Mouse (Mus musculus) intestine, embryonic 15.5 days (tissue): Measurements from ENCODE around the gene Eno4. TPM values are rescaled to one million over a fixed set of nuclear protein-coding genes. Genes with fewer than 3 reads are reported as not detected.
"Not testable (repeated sequence)": the region's sequence is repeated elsewhere in the genome, so short reads cannot be mapped to it uniquely, and the experiment has no call there.

Source experiments
- ATAC-seq: fragments of 200-750 bp; cut with Nextera tagmentation; 2 replicates; pipeline ENCODE4 v1.8.0; 2017; ENCODE audit warnings: moderate TSS enrichment, moderate library complexity
- H3K27ac ChIP-seq: fragments of 300-500 bp; sonication (generic); 2 replicates; pipeline ENCODE4 v1.5.1; 2015; ENCODE audit warnings: mild to moderate bottlenecking, inconsistent platforms
- H3K27me3 ChIP-seq: fragments of 300-500 bp; sonication (generic); replicated peaks from 2 replicates; pipeline ENCODE4 v1.6.1; 2015; ENCODE audit warnings: inconsistent platforms
- H3K36me3 ChIP-seq: fragments of 300-500 bp; sonication (generic); 2 replicates; pipeline ENCODE4 v1.6.1; 2015; ENCODE audit warnings: inconsistent platforms
- H3K4me1 ChIP-seq: fragments of 300-500 bp; sonication (generic); replicated peaks from 2 replicates; pipeline ENCODE4 v1.6.1; 2015; ENCODE audit warnings: inconsistent platforms
- H3K4me2 ChIP-seq: fragments of 300-500 bp; sonication (generic); replicated peaks from 2 replicates; pipeline ENCODE4 v1.6.1; 2015; ENCODE audit warnings: mild to moderate bottlenecking, inconsistent platforms
- H3K4me3 ChIP-seq: fragments of 300-500 bp; sonication (generic); replicated peaks from 2 replicates; pipeline ENCODE4 v1.5.1; 2015; ENCODE audit warnings: inconsistent platforms
- H3K9ac ChIP-seq: fragments of 300-500 bp; sonication (generic); 2 replicates; pipeline ENCODE4 v1.6.1; 2015; ENCODE audit warnings: inconsistent platforms
- H3K9me3 ChIP-seq: fragments of 300-500 bp; sonication (generic); 2 replicates; pipeline ENCODE4 v1.6.1; 2016; ENCODE audit warnings: inconsistent platforms
- WGBS: fragments of 180-500 bp; shearing (Covaris S2); methylation state at CpG from one replicate; pipeline ENCODE4 v1.1.7; 2015; 5-methylcytosine and 5-hydroxymethylcytosine counted together
- polyA plus RNA-seq: library from polyadenylated mRNA; unstranded; fragments of >200 nt; fragmentation: Nextera tagmentation; extraction: Ambion mirVana; gene quantifications from 2 replicates; pipeline ENCODE4 v1.2.1, GENCODE M21; 2015

Gene Eno4
- 0.24 and 0.40 TPM in 2 replicates for polyA plus RNA-seq

DNA sequence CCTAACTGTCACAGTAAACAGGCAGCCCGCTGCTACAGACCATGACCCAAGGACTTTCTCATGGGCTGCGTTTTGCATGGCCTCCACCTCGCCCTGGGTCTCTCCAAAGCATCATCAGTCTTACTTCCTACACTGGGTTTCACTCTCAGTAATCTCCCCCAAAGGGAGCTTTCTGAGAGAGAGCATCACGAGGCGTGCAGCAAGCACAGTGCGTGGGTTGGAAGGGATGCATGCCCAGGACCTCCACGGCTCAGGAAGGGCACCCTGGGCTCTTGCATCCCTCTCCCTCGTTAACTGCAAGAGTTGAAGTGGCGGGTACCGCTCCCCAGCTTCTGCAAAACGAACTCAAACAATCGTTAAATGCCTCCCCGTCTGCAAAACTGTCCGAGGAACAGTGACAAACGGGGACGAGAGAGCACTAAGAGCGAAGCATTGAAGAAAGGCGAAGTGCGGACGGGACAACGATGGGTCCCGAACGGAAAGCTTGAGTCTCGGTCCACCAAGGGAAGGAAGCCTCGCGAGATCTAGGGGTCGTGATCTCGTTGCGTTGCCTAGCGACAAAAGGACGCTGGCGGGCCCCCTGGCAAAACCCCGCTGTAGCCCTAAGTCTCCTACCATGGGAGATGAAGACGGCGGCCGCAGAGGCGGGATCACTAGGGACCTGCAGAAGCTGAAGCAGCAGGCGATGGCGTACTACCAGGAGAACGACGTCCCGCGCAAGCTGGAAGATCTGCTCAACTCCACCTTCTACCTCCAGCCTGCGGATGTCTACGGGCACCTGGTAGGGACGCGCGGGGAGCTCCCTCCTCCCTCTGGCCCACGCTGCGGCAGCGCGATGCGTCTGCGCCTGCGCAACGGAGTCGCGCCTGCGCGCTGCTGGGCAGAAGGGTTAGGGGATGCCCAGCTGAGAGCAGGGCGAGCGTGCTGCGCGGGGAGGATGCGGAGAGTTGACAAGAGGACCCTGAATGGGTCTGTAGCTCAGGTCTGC, at the start of gene Eno4, which contains the start of gene Hspa12a:
Gene Eno4, plus strand, starts transcription at position 585 of the 988 bp plus-strand sequence.
Gene Hspa12a, minus strand, starts transcription at position 814 of the 988 bp plus-strand sequence.
- H3K27me3 ChIP-seq: no peaks in the 10 kb centered on the region
- peak within 1 kb of the TSS; percentile 89 for H3K4me2 ChIP-seq
- peak within 1 kb of the TSS; percentile 65; the same call in 1 of the 2 replicates for H3K27ac ChIP-seq
- ATAC-seq: peak; percentile 98
- peak within 1 kb of the TSS; percentile 73 for H3K4me3 ChIP-seq
- peaks cover 7% of the 10 kb centered on the region; the same call in 1 of the 2 replicates for H3K4me1 ChIP-seq
- no peaks in the 10 kb centered on the region for H3K36me3 ChIP-seq
- under 1% methylated on average over 65 of the region's 65 CpGs for WGBS
- peak within 1 kb of the TSS; percentile 65 for H3K9ac ChIP-seq
- no peaks in the 10 kb centered on the region for H3K9me3 ChIP-seq

DNA sequence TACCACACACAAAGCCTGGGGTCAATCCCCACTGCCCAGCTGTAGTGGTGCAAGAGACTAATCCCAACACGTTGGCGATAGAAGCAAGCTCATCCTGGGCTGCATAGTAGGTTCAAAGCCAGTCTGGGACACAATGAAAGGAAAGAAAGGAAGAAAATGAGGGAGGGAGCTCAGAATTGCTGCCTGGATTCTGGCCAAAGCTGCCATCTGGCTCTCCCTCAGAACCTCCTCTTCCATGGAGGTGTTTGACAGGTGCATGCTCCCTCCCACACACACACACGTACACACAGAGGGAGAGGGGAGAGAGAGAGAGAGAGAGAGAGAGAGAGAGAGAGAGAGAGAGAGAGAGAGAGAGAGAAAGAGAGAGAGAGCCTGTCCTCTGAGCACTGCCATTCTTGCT, 47.0 kb upstream of the Eno4 start:
- H3K9ac ChIP-seq: no peak overlapping the region
- no peak overlapping the region for H3K4me2 ChIP-seq
- no peaks in the 10 kb centered on the region for H3K9me3 ChIP-seq
- H3K4me3 ChIP-seq: no peak overlapping the region
- H3K27ac ChIP-seq: no peak overlapping the region
- no peaks in the 10 kb centered on the region for H3K36me3 ChIP-seq
- no peak for ATAC-seq
- H3K4me1 ChIP-seq: no peaks in the 10 kb centered on the region
- H3K27me3 ChIP-seq: no peaks in the 10 kb centered on the region
- WGBS: 80% methylated on average over 2 of the region's 3 CpGs

DNA sequence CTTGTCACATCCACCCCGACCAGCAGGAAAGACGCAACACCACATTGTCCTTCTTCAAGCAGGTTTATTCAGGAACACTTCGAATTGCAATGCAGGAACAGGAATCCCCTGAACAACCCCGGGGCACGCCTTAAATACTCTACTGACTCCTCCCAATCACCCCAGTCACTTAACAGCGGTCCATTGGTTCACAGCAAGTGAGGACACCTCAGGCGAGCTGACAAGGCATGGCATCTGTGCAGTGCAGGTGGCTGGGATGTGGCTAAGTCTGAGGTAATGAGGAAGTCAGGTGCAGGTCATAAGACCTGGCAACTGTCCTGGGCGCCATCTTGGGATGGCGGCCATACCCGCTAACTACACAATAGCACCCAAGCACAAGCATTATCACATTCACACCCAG, 42.8 kb upstream of the Eno4 start:
- not testable (repeated sequence) for H3K9ac ChIP-seq, H3K4me2 ChIP-seq, H3K27ac ChIP-seq, H3K4me1 ChIP-seq, H3K36me3 ChIP-seq, H3K9me3 ChIP-seq, H3K27me3 ChIP-seq, ATAC-seq, H3K4me3 ChIP-seq
- whole genome bisulfite sequencing: 86% methylated on average over 10 of the region's 10 CpGs

DNA sequence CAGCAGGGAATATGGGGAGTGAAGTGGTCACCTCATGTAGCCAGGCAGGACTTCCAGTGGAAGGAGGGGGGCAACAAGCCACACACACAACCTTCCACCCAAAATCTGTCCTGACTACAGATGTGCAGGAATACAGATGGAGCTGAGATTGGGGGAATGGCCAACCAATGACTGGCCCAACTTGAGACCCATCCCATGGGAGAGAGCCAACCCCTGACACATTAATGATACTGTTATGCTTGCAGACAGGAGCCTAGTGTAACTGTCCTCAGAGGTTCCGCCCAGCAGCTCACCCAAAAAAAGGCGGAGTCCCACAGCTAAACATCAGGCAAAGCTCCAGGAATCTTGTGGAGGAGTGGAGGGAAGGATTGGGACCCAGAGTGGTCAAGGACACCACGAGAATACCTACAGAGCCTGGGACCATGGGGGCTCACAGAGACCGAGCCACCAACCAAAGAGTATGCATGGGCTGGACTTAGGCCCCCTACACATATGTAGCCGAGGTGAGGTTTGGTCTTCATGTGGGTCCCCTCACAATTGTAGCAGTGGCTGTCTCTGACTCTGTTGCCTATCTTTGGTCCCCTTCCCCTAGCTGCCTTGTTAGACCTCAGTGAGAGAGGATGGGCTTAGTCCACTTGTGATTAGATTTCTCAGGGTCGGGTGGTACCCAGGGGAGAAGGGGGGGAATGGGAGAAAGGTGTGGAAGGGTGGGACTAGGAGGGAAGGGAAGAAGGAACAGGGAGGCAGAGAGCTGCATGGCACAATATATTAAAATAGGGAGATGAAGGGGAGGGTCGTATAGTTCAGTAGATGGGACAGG, 39.9 kb upstream of the Eno4 start:
- 57% methylated on average over 7 of the region's 7 CpGs for WGBS
- Histone ChIP-seq H3K9me3 (no peaks in the 10 kb centered on the region), H3K4me2 (peak overlapping the region; percentile 55; the same call in 1 of the 2 replicates), H3K27me3 (no peaks in the 10 kb centered on the region; the same call in 1 of the 2 replicates), H3K4me1 (no peaks in the 10 kb centered on the region), H3K27ac (peak overlapping the region; percentile 33), H3K4me3 (no peak overlapping the region), H3K36me3 (no peaks in the 10 kb centered on the region), H3K9ac (no peak overlapping the region)
- peak; percentile 56; the same call in 1 of the 2 replicates for ATAC-seq

DNA sequence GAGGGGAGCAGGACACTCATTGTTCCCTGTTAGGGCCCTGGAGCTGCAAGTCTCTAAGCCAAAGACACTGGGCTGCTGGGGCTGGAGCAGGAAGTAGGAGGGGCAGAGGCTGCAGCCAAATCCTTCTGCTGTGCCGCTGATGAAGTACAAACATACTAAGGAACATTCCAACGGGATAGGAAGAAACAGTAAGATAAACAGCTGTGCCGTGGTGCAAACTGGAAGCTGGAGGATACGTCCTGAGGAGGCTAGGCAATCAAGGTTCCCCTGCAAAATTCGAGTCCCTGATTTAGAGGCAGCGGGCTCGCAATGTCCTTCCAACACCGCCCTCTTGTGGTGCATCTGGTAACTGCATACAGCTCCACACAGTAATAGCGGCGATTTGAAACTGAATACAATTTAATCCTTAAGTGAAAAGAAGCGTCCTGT, 39.3 kb upstream of the Eno4 start:
- peak; percentile 84 for ATAC-seq
- Histone ChIP-seq H3K9ac (no peak overlapping the region), H3K4me3 (peak overlapping the region; percentile 23), H3K27me3 (no peaks in the 10 kb centered on the region; the same call in 1 of the 2 replicates), H3K4me2 (peak overlapping the region; percentile 55), H3K9me3 (no peaks in the 10 kb centered on the region), H3K27ac (peak overlapping the region; percentile 33), H3K4me1 (no peaks in the 10 kb centered on the region), H3K36me3 (no peaks in the 10 kb centered on the region)
- under 1% methylated on average over 11 of the region's 11 CpGs for WGBS

DNA sequence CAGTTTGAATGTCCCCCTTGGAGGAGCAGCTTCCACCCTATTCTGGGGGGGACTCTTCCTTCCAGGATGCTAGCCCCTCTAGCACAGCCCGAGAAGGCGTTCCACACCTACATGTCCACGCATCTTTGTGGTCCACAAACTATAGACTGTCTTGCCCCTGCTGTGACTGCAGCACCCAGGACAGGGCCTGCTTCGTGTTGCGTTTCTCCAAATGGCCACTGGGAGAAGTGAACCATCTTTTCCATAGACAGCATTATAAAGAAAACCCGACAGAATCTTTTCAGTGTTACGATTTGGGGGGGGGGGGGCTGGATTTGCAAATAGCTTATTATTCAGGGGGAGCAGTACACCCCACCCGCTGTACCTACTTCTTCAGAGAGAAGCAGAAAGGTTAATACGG, 36.5 kb upstream of the Eno4 start:
- Histone ChIP-seq H3K36me3 (no peaks in the 10 kb centered on the region), H3K27ac (no peak overlapping the region), H3K4me2 (no peak overlapping the region), H3K4me1 (peaks cover 4% of the 10 kb centered on the region; the same call in 1 of the 2 replicates), H3K9me3 (no peaks in the 10 kb centered on the region), H3K9ac (no peak overlapping the region), H3K27me3 (no peaks in the 10 kb centered on the region; the same call in 1 of the 2 replicates), H3K4me3 (no peak overlapping the region)
- WGBS: 54% methylated on average over 9 of the region's 9 CpGs
- no peak for ATAC-seq

DNA sequence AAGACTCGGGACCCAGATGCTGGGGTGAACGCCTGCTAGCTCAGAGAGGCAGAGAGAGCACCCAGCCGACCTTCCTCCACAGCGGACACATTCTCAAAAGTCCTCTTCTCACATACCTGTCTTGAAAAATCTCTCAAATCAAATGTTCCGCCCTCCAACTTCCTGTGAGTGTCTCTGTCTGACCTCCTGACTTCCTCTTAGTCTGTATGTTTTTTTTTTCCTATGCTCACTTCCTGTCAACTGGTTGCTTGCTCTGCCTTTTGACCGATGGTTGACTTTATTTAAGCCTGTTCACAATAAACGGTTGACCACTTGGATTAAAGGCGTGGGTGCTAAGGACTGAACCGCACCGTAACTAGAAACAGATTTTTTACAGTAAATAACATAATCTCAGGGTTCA, 35.2 kb upstream of the Eno4 start:
- no peaks in the 10 kb centered on the region; the same call in 1 of the 2 replicates for H3K27me3 ChIP-seq
- no peak overlapping the region for H3K4me3 ChIP-seq
- no peak overlapping the region for H3K9ac ChIP-seq
- 76% methylated on average over 10 of the region's 10 CpGs for WGBS
- no peak for ATAC-seq
- peaks cover 4% of the 10 kb centered on the region; the same call in 1 of the 2 replicates for H3K4me1 ChIP-seq
- no peaks in the 10 kb centered on the region for H3K9me3 ChIP-seq
- no peak overlapping the region for H3K4me2 ChIP-seq
- H3K36me3 ChIP-seq: no peaks in the 10 kb centered on the region
- H3K27ac ChIP-seq: no peak overlapping the region

DNA sequence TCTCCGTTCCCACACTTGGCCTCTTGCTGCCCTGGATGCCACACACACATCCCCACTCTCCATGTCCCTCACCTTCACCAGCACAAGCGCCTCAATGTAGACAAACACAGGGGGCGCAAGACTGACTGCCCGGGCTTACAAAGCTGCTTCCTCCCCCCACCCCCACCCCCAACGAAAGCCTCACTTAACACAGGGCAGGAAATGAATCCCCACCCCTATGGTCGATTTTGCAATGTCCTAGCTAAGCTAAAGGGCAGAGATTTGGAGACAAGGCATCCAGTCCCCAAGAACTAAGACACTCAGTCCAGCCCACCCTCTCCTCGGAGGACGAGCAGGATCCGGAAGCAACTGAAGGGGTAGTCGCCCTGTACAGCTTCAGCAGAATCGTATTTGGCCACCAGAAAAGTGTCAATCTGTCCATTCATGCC, 32.3 kb upstream of the Eno4 start:
- Histone ChIP-seq H3K4me1 (peaks cover 4% of the 10 kb centered on the region; the same call in 1 of the 2 replicates), H3K9ac (peak overlapping the region; percentile 39), H3K27me3 (no peaks in the 10 kb centered on the region; the same call in 1 of the 2 replicates), H3K27ac (no peak overlapping the region), H3K9me3 (no peaks in the 10 kb centered on the region), H3K36me3 (no peaks in the 10 kb centered on the region), H3K4me2 (peak overlapping the region; percentile 60), H3K4me3 (peak overlapping the region; percentile 31)
- ATAC-seq: peak; percentile 58
- WGBS: 2% methylated on average over 11 of the region's 11 CpGs

DNA sequence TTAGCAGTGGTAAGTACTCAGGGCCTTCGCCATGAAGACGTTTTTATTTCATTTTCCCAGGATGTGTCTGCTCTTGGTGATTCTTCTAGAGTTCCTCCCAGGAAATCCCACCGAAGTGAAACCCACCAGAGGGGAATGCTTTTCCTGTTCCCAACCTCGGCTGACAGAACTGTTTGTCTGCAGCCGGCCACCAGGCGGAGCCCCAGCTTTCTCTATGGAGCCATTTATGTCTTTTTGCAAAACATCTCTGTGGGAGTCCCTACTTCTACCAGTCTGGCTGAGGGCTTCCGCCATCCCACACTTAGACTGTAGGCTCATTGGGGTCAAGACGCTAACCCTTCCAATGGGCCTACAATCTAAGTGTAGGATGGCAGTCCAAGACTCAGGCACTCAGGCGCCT, 31.8 kb upstream of the Eno4 start:
- H3K36me3 ChIP-seq: no peaks in the 10 kb centered on the region
- no peaks in the 10 kb centered on the region for H3K27me3 ChIP-seq
- peak overlapping the region; percentile 60 for H3K4me2 ChIP-seq
- WGBS: 10% methylated on average over 9 of the region's 9 CpGs
- peak; percentile 61 for ATAC-seq
- no peak overlapping the region for H3K27ac ChIP-seq
- no peaks in the 10 kb centered on the region for H3K9me3 ChIP-seq
- peak overlapping the region; percentile 39 for H3K9ac ChIP-seq
- peaks cover 4% of the 10 kb centered on the region; the same call in 1 of the 2 replicates for H3K4me1 ChIP-seq
- peak overlapping the region; percentile 31 for H3K4me3 ChIP-seq

DNA sequence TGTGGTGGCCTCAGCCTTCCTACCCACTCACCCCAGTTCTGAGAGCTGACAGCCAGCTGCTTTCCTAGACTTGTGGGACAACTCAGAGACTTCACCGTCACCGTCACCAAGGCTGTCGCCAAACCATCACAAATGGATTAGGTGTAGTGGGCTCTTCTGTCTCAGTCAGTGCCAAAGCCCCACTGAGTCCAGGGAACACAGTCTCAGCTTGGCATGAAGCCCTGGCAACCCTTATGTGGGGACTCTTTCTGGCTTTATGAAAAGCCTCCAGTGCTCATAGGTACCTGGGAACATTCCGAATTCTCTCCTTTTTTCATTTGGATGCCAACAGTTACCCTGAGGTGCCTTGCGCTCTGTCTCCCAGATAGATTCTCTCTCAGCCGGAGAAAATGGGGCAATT, 29.9 kb upstream of the Eno4 start:
- 89% methylated on average over 6 of the region's 6 CpGs for WGBS
- Histone ChIP-seq H3K36me3 (no peaks in the 10 kb centered on the region), H3K4me1 (peaks cover 4% of the 10 kb centered on the region; the same call in 1 of the 2 replicates), H3K4me2 (no peak overlapping the region), H3K27me3 (no peaks in the 10 kb centered on the region), H3K27ac (no peak overlapping the region), H3K4me3 (no peak overlapping the region), H3K9ac (no peak overlapping the region), H3K9me3 (no peaks in the 10 kb centered on the region)
- no peak for ATAC-seq

DNA sequence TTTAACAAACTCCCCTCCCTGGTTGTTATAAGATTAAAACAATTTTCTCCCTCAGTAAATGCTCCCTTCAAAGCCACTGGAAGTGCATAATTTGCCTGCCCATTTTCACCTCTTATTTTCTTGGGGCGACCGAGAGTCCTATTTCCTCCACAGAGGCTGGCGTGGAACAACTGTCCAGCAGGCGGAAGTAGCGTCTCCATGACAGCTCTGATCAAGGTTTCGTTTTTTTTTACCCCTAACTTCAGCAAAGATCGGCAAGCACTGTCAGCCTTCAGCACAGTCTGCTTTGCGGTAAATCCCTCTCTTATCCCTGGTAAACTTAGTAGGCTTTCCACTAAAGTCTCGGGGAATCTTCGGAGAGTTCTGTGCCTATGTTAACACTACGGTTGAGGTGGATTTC, 24.6 kb upstream of the Eno4 start:
- ATAC-seq: no peak
- Histone ChIP-seq H3K4me2 (peak overlapping the region; percentile 52), H3K9ac (peak overlapping the region; percentile 30; the same call in 1 of the 2 replicates), H3K27me3 (no peaks in the 10 kb centered on the region), H3K27ac (no peak overlapping the region), H3K4me3 (peak overlapping the region; percentile 26), H3K36me3 (no peaks in the 10 kb centered on the region), H3K4me1 (no peaks in the 10 kb centered on the region), H3K9me3 (no peaks in the 10 kb centered on the region)
- WGBS: 6% methylated on average over 11 of the region's 11 CpGs

DNA sequence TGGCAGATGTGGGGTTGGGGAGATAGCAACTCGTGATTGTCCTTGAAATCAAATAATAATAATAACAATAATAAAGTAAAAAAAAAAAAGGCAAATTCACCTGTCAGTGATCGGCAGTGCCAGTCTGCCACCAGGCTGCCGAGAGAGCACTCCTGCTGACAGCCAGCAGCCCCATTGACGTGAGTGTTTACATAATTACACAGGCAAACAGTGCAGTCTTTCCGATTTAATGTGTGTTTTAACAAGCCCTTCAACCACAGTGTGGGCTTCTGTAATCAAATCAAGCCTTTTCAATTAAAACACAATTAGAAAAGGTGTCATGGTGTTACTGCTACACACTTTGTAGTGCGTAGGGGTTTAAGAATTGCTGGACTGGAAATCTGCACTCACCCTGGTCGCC, 24.1 kb upstream of the Eno4 start:
- ATAC-seq: no peak
- Histone ChIP-seq H3K4me1 (no peaks in the 10 kb centered on the region), H3K27me3 (no peaks in the 10 kb centered on the region), H3K36me3 (no peaks in the 10 kb centered on the region), H3K4me2 (peak overlapping the region; percentile 52), H3K27ac (no peak overlapping the region), H3K4me3 (no peak overlapping the region), H3K9me3 (no peaks in the 10 kb centered on the region), H3K9ac (no peak overlapping the region)
- WGBS: 20% methylated on average over 7 of the region's 7 CpGs
